Mouse (Mus musculus) cerebellum, adult 11 months (tissue): ENCODE results near the gene Cnn1.

ENCODE experiments used
- DNase-seq: peaks from one replicate; pipeline ENCODE4 v3.0.0; 2022

The Cnn1 gene

GRCm38 (mm10) chr9:22076223-22076622, 22.8 kb upstream of the Cnn1 start:
- peak; percentile 14 for DNase-seq

GRCm38 (mm10) chr9:22084667-22085021, 14.4 kb upstream of the Cnn1 start:
- DNase-seq: no peak

GRCm38 (mm10) chr9:22085022-22085834, 13.8 kb upstream of the Cnn1 start, which contains the start of gene Ecsit:
TSS of gene Ecsit (minus strand) at chr9:22085438.
- DNase-seq: peak; percentile 93

GRCm38 (mm10) chr9:22086012-22086411, 13.0 kb upstream of the Cnn1 start:
- no peak for DNase-seq

- DNase-seq: no peak
Observed at GRCm38 (mm10) chr9:22087034-22087618, 11.9 kb upstream of the Cnn1 start.

- DNase-seq: no peak
Observed at GRCm38 (mm10) chr9:22089281-22089680, 9.7 kb upstream of the Cnn1 start.

- DNase-seq: no peak
Observed at GRCm38 (mm10) chr9:22089986-22090385, 9.0 kb upstream of the Cnn1 start.

- DNase-seq: no peak
Observed at GRCm38 (mm10) chr9:22092746-22093145, 6.3 kb upstream of the Cnn1 start.

- DNase-seq: peak; percentile 77
Observed at GRCm38 (mm10) chr9:22095854-22096307, 3.1 kb upstream of the Cnn1 start.

- no peak for DNase-seq
Observed at GRCm38 (mm10) chr9:22099922-22100321, 906 bp downstream of the Cnn1 start.

GRCm38 (mm10) chr9:22108194-22108593, 9.2 kb downstream of the Cnn1 start:
- DNase-seq: no peak

- no peak for DNase-seq
Observed at GRCm38 (mm10) chr9:22115635-22116034, 16.6 kb downstream of the Cnn1 start.

- peak; percentile 20 for DNase-seq
Observed at GRCm38 (mm10) chr9:22116086-22116485, 17.1 kb downstream of the Cnn1 start.

- peak; percentile 96 for DNase-seq
Observed at GRCm38 (mm10) chr9:22116740-22117426, 17.9 kb downstream of the Cnn1 start, which contains the start of gene Elof1. TSS of gene Elof1 (minus strand) at chr9:22117172.

GRCm38 (mm10) chr9:22117754-22118456, 18.9 kb downstream of the Cnn1 start:
- DNase-seq: peak; percentile 61

GRCm38 (mm10) chr9:22119543-22119942, 20.5 kb downstream of the Cnn1 start:
- DNase-seq: no peak

- DNase-seq: no peak
Observed at GRCm38 (mm10) chr9:22121545-22121944, 22.5 kb downstream of the Cnn1 start.

GRCm38 (mm10) chr9:22122005-22122404, 23.0 kb downstream of the Cnn1 start:
- no peak for DNase-seq

GRCm38 (mm10) chr9:22123069-22123609, 24.1 kb downstream of the Cnn1 start:
- DNase-seq: no peak

- no peak for DNase-seq
Observed at GRCm38 (mm10) chr9:22124169-22124568, 25.2 kb downstream of the Cnn1 start.

GRCm38 (mm10) chr9:22125246-22126027, 26.4 kb downstream of the Cnn1 start:
- no peak for DNase-seq
